Mouse (Mus musculus): ENCODE measurements around the gene Chtop.

The Chtop gene

DNA sequence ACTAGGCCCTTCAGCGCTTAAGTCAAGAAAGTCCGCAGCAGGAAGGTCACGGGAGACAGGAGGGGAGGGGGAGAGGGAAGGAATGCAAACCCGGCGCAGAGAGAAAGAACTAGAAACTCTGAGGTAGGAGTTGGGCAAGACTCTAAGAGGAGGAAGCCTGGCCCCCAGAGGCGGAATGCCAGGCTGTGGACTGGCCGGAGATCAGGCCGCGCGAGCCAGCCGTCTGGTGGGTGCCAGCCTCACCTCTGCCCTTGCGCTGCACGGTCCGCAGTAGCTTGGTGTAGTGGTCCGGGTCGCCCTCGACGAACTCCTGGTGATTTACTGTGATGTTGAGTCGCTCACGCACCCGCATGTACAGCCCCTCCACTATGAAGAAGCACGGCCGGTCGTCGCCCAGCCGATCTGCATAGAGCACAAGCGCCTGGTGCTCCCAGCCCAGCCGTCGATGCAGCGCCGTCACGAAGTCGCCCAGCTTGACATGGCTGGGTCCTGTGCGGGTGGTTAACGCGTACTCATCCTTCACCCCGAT, 44.7 kb downstream of the Chtop start:
- peak; percentile 31 for DNase-seq (ENCODE audit: low spot score)

DNA sequence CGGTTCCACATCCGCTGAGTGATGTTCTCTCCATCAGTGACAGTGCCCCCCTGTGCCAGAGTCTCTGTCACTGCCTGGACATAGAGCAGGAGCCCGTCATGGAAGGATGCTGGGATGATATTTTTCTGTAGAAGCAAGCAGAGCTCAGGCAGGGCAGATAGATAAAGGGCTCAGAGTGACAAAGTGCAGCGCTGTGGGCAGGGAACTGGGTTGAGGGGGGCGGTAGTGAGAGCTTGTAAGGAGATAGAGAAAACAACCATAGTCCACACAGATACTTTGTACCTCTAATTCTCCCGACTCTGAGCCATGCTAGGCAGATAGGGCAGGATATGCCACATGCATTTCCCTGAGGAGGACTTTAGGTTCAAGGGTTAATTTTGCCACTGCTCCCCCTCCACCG, 46.7 kb downstream of the Chtop start:
- DNase-seq (ENCODE audit: low spot score), result peak; percentile 12

DNA sequence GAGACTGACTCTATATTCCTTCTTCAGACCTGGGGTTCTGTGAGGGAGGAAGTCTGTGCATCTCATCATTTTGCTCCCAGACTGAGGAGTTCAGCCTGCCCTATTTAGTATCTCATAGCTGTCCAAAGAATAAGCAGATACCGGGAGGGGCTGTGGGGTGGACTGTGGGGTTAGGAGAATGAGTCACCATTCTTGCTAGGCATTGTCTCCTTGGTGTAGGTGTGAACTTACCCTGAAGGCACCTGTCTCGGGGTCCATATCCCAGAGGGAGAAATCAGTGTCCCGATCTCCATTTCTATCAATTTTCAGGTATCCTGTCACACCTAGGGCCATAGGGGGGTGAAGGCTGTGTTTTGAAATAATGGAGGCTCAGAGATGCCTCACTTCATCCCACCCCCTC, 47.4 kb downstream of the Chtop start:
- DNase-seq (ENCODE audit: low spot score), result no peak

DNA sequence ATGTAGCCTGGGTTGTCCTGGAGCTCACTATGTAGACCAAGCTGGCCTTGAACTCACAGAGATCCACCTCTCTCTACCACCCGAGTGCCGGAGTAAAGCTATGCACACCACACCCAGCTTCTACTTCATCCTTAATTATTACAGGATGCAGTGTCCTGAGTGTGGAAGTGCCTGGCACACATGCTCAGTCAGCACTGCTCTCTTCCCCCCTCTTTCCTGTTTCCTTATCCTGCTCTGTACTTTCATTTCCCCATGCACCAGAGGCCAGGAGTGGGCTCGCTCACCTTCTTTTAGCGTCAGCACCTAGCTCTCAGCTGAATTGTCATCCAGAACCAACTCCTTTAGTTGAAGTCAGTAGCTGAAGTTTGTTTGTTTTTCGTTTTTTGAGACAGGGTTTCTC, 49.0 kb downstream of the Chtop start:
- DNase-seq (ENCODE audit: low spot score), result no peak

DNA sequence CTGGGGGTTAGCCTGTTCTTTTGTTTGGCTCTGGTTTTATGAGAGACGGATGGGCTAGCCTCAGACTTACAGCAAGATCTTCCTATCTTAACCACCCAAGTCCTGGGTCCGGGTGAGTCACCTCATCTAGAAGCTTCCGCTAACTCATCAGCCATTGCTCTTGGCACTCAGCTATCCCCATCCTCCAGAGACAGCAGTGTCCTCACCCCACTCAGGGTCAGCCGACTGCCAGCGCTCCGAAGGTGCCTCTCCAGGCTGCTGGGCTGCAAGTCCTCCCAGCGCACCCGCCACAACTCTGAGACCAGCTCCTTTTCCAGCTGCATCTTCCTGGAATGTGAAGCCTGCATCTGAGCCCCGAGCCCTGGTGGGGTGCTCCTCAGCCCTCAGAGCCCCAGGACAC, 49.6 kb downstream of the Chtop start:
- DNase-seq (ENCODE audit: low spot score), result no peak

DNA sequence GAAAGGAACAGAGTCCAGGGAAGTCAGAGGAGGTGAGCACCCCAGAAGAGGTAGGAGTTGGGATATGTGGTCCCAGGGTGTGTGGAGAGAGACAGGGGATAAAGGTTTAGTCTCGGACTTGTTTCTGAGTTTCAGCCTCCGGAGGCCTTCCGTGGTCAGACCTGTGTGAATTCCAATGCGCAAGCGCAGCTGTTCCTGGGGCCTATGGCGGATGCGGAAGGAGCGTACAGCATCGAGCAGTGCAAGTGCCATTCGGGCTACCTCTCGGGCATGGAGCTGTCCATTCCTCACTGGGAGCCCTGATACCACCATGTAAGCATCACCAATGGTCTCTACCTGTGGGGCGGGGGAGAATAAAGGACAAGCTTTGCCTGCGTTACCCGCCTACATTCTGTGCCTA, 54.4 kb downstream of the Chtop start:
- DNase-seq (ENCODE audit: low spot score), result no peak

DNA sequence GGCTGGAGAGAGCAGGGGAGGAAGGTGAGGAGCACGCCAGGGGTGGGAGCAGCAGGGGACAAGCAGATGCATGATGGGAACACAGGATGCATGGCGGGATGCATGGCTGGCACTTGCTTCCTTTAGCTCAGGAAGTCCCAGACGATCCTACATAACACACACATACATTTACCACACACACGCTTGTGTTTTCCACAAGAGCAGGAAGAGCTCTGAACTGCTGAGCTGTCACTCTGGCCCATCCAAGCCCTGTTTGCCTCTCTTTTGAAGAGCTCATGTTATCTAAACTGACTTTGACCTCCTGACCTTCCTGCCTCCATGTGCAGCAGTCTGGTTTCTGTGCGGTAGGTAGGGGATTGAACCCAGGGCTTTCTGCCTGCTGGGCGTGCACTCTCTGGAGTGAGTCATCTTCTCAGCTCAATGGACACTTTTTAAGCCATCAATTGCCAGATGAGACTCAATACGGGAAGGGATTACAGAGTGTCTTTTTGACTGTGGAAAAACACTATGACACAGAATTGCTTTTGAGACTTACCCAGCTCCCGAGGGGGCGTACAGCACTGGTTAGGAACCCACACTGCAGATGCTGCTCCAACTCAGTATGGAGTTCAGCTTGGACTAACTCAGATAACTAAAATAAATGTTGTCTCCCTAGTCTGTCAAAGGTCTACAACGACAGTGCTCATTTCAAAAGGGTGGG, 57.8 kb downstream of the Chtop start:
- DNase-seq (ENCODE audit: low spot score), result peak; percentile 77

DNA sequence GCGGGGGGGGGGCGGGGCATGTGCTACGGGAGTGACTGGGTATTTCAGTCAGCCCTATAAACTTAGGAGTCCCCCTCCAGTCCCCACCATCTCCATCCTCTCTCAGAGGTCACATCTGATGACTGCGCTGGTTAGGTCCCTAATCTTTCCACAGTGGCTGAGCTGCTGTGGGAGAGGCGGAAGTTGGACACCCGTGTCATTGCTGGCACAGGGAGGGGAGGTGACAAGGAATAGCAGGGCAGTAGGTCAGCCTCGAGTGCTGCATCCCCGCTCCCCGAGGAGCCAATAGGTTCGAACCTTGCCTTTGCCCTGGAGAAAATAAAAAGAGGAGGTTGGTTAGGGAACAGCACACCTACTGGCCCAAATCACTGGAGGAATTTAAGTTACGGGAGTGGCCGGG, 58.4 kb downstream of the Chtop start:
- no peak for DNase-seq (ENCODE audit: low spot score)
